Mouse (Mus musculus): ENCODE data around the gene Zbtb40.

Zbtb40 gene

DNA sequence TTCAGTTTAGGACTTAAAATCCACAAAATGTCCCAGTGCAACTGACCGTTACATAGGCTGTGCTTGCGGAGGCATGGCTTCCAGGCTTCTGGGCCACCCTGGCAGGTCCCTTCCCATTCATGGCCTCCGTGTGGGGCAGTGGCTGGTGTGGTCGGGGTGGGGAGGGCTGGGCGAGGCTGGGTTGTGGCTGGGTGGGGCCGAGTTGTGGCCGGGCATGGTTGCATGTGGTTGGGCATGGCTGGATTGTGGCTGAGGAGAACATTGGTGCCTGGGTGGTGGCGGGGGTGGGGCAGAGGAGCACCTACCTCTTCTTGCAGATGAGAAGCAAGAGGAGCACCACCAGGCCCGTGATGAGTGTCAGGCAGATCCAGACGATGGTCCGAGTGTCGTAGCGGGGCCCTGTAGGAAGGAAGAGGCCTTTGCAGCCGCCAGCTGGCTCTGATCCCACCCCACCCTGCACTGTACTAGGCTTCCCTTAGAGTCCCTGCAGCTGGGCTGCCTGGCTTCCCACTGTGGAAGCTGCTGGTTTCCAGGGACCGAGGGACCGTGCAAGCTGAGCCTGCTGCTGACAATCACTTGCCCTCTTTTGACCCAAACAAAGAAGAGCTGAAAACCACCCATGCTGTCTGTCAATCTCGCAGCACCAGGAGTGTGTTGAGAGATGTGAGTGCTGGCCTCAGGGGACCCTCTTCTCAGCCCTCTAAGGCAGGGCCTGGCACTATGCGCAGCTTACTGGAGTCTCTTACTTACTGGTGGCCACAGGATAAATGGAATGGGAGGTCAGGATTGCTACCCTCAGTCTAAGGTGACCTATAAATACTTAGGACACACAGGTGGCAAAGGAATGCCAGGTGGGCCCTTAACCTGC lies 113.6 kb downstream of the Zbtb40 start:
- no peak for DNase-seq (ENCODE audit: low spot score in 2 of 2)

DNA sequence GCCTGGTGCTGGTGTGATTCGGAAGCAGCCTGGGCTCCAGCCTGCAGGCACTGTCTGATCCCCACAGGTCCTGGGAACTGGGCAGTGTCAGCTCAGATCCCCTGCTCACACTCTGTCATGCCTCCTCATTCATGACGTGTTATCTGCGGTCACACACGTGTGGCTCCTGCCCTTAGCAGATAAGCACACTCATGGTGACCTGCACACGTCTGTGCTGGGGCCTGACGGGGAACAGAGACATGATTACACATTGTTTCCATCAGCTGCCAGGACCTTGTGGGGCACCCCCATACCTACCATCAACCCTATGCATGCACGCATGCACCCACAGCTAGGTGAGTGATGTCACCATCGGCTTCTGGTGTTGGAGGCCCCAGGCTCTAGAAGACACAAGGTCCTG lies 118.1 kb downstream of the Zbtb40 start:
- no peak for DNase-seq (ENCODE audit: low spot score in 2 of 2)

Data from natural killer cell, adult 2 months (primary cell).